Mouse (Mus musculus) bone marrow macrophage, adult 2 months (primary cell): ENCODE results near the gene Dtx4. TPM values are rescaled to one million over a fixed set of nuclear protein-coding genes. Genes with fewer than 3 reads are reported as not detected.

Source experiments
- H3K27ac ChIP-seq: 2 replicates; pipeline ENCODE4 v1.5.1; 2012; ENCODE audit warnings: low read depth, low read length; ENCODE audit not compliant: insufficient read depth
- H3K4me1 ChIP-seq: 2 replicates; pipeline ENCODE4 v1.6.1; 2012; ENCODE audit warnings: low read length; ENCODE audit not compliant: control insufficient read depth, insufficient read depth
- H3K4me3 ChIP-seq: 2 replicates; pipeline ENCODE4 v1.5.1; 2012; ENCODE audit warnings: mild to moderate bottlenecking, low read length, moderate library complexity; ENCODE audit not compliant: insufficient read depth
- CTCF ChIP-seq: IDR thresholded peaks from 2 replicates; pipeline ENCODE4 v1.5.1; 2012; ENCODE audit warnings: low read depth, mild to moderate bottlenecking, low read length, moderate library complexity
- POLR2A ChIP-seq: IDR thresholded peaks from 2 replicates; pipeline ENCODE4 v1.6.1; 2012; ENCODE audit warnings: mild to moderate bottlenecking, low read depth, low read length, borderline replicate concordance
- polyA plus RNA-seq: library from polyadenylated mRNA; stranded (reverse); fragments of >200 nt; gene quantifications from 2 replicates; pipeline ENCODE4 v1.2.4, GENCODE M21; 2012; ENCODE audit not compliant: missing spikeins, insufficient read depth, insufficient read length

The Dtx4 gene
- polyA plus RNA-seq, 1 experiment = 19.3 TPM

- TF ChIP-seq POLR2A (no peak), CTCF (no peak)
- Histone ChIP-seq H3K4me1 (no peaks in the 10 kb centered on the region), H3K4me3 (no peak overlapping the region), H3K27ac (no peak overlapping the region)
Observed at GRCm38 (mm10) chr19:12421680-12422079, 79.6 kb downstream of the Dtx4 start.

GRCm38 (mm10) chr19:12420555-12420954 is 80.7 kb downstream of the Dtx4 start:
- TF ChIP-seq POLR2A (no peak), CTCF (no peak)
- no peaks in the 10 kb centered on the region for H3K4me1 ChIP-seq
- no peak overlapping the region for H3K27ac ChIP-seq
- no peak overlapping the region for H3K4me3 ChIP-seq

GRCm38 (mm10) chr19:12418312-12418711 is 82.9 kb downstream of the Dtx4 start:
- no peaks in the 10 kb centered on the region for H3K4me1 ChIP-seq
- no peak overlapping the region for H3K4me3 ChIP-seq
- H3K27ac ChIP-seq = no peak overlapping the region
- TF ChIP-seq CTCF (no peak), POLR2A (no peak)

GRCm38 (mm10) chr19:12417361-12417760 is 83.9 kb downstream of the Dtx4 start, which contains the start of gene Olfr1441:
Olfr1441 (plus strand) TSS chr19:12417433.
- no peak for TF ChIP-seq POLR2A
- TF ChIP-seq CTCF = no peak
- H3K4me3 ChIP-seq = no peak within 1 kb of the TSS
- H3K4me1 ChIP-seq = no peaks in the 10 kb centered on the region
- no peak within 1 kb of the TSS for H3K27ac ChIP-seq

Other genes starting within 250 kb of the Dtx4 start
- gene Olfr235, start 240.4 kb downstream of the Dtx4 start, polyA plus RNA-seq = not detected in 2 replicates
- not detected in 2 replicates for gene Olfr1434, start 221.6 kb downstream of the Dtx4 start, polyA plus RNA-seq
- gene Olfr1436, start 202.3 kb downstream of the Dtx4 start, polyA plus RNA-seq = not detected in 2 replicates
- not detected in 2 replicates for gene Olfr1437, start 176.4 kb downstream of the Dtx4 start, polyA plus RNA-seq
- gene Olfr1438-ps1, start 165.5 kb downstream of the Dtx4 start, polyA plus RNA-seq = 0.17 TPM in 1 of 2 replicates, not detected in the other
- not detected in 2 replicates for gene Olfr1440, start 114.2 kb downstream of the Dtx4 start, polyA plus RNA-seq
- gene Olfr1441, start 84.0 kb downstream of the Dtx4 start, polyA plus RNA-seq = not detected in 2 replicates
- not detected in 2 replicates for gene Pfpl, start 73.5 kb downstream of the Dtx4 start, polyA plus RNA-seq
- 2,155 and 2,361 TPM in 2 replicates for gene Mpeg1, start 40.7 kb downstream of the Dtx4 start, polyA plus RNA-seq
- gene Fam111a, start 44.3 kb upstream of the Dtx4 start, polyA plus RNA-seq = 101 and 108 TPM in 2 replicates
- not detected in 2 replicates for gene Gm4952, start 98.5 kb upstream of the Dtx4 start, polyA plus RNA-seq
- not detected in 2 replicates for gene Glyat, start 131.9 kb upstream of the Dtx4 start, polyA plus RNA-seq
- gene Olfr1442, start 169.0 kb upstream of the Dtx4 start, polyA plus RNA-seq = not detected in 2 replicates
- not detected in 2 replicates for gene Olfr1443, start 176.7 kb upstream of the Dtx4 start, polyA plus RNA-seq
- gene Keg1, start 194.3 kb upstream of the Dtx4 start, polyA plus RNA-seq = not detected in 2 replicates